Mouse (Mus musculus) yolk sac, embryonic 10.5 days (tissue): ENCODE measurements at regions not wholly inside any gene's neighbourhood (a gene's known extent, or its start where the extent isn't known, plus 50 kb on each side); places are given as distances from the start of the nearest gene placed in this dataset.

Source experiments
- DNase-seq: peaks from one replicate; pipeline ENCODE4 v3.0.0-alpha.2; 2017; ENCODE audit warnings: low spot score

DNA sequence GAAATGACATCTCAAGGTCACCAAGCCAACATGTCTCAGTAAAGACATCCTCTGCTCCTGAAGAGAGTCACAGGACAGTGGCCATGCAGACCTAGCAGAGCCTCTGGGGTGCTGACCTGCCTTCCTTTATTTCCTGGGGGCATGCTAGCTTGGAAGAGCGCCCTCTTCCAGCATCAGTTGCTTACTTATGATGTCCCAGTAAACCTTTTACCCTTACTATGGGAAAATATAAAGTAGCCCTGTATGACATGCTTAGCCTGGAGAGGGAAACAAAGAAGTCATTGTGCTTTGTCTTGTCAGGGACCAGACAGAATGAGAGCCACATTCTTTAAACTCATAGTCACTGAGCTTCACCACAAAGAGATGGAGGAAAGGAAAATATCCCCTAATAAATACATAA lies 82.9 kb downstream of the Postn start:
- no peak for DNase-seq

DNA sequence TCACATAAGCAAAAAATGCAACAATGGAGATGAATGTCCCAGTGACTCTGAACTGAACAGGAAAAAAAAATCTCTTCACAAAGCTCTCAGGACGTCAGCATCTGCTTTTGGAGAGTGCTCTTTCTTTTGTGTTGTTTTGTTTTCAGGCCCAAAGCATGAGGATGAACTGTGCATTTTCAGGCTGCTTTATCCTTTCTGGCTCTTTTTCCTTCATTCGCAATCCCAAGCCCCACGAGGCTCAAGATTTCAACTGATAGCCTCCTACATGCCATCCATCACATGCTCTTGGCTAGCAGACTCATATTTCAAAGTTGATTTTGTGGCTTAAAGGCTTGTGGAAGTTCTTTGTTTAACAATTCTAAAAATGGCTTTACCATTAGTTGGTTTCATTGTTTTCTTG lies 86.0 kb downstream of the Postn start:
- DNase-seq = no peak

GRCm38 (mm10) chr3:54457416-54457815 lies 96.5 kb downstream of the Postn start:
- no peak for DNase-seq

- DNase-seq = no peak
Observed at GRCm38 (mm10) chr3:54461366-54461765, 100.5 kb downstream of the Postn start.

DNA sequence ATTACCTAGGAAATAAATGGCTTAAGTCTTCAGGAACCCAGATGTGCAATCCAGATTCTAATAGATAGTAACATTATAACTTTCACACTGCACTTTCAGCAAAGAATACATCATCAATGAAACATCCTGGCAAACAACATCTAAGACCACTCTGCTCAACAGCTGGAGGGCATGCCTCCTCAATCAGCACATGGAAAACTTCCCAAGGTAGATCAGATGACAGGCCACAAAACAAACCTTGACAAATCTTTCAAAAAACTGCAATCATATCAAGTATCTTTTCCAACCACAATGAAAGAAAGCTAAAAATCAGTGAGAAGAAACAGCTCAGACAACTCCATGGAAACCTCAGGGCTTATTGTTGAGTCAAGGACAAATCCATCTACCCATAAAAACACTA lies 105.2 kb downstream of the Postn start:
- no peak for DNase-seq

DNA sequence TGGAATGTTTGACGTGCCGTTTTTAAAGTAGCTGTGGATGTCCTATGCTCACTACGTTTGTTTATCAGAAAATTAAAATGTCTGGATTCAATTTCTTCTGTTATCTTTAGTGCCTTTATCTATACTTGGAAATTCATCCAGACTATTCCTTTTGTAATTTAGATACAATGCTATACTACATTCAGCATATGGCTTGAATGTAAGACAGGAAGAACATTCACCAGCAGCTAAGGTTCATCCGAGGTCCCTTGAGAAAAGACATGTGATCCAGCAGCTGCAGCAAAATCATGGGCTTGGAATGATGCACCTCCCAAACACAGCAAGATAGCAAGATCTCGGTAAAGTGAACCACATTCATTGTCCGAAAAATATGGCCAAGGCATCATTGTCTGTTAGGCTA lies 113.3 kb downstream of the Postn start:
- DNase-seq = no peak

DNA sequence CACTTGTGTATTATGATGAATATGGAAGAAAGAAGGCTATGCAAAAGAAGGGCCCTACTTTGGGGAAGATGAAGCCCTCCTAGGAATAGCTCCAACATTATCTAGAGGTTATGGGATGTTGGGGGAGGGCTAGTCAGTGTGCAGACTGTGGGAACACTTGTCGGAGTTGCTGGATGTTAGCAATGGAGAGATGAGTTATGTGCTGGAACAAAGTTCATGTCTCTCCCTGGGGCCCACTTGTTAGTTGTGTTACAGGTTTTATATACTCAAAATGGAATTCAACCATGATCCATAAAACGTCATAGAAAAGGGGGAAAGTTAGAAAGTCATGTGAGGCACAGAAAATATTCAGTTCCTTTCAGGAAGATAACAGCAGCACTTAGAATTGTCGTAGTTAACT lies 115.0 kb downstream of the Postn start:
- DNase-seq = no peak

GRCm38 (mm10) chr3:54477986-54478385 lies 117.1 kb downstream of the Postn start:
- no peak for DNase-seq

DNA sequence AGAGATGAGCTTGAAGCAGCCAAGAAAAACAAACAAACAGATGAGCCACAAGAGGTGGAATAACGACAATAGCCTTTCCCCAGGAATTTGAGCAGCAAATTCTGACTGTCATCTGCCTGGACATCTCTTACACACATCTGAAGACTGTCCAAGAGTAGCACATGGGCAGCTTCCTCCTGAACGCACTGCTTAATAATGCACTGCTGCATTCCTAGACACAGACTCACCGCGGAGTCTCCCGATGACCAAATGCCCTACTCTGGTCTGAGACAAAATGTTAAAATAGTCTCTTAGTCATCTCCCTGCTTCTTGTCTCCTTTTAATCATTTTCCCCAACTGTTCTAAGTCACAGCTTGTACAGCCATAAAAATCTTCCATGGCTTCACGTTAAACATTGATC lies 119.3 kb downstream of the Postn start:
- no peak for DNase-seq

- no peak for DNase-seq
Observed at GRCm38 (mm10) chr3:54487346-54487745, 126.4 kb downstream of the Postn start.

DNA sequence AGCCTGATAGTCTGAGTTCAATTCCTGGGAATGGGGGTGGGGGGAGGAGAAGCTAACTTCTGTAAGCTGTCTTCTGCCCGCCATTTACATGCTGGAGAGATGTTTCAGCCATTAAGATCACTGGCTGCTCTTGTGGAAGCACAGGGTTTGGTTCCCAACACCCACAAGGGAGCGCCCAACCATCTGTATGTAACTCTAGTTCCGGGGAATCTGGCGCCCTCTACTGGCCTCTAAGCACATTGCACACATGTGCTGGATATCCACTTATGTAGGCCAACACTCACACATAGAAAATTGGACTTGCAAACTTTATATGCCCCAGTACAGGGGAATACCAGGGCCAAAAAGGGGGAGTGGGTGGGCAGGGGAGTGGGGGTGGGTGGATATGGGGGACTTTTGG lies 126.9 kb downstream of the Postn start:
- no peak for DNase-seq

DNA sequence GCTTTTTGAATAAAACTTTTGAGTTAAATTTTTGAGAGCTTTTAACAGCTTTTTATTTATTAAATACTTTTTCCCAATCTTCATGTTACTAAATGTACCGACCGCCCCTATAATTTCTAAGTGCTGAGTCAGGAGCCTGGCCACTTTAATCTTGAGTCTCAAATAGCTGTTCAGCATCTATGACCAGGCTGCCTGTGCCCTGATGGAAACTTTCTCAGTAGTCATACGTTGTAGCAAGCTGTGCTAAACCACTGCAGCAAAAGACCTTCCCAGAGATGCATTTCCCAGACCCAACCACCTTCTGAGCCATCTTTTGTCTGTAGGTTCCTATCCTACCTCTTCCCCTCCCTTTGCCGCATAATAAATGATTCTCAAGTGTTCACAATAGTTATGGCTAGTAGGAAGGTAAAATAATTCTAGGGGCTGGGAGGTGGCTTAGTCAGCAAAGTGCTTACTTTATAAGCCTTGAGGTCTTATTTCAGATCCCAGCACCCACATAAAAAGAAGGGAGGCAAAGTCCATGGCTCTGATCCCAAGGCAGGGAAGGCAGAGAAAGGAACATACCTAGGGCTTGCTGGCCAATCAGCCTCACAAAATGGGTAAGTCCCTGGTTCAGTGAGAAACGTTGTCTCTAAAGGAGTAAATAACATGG lies 129.5 kb downstream of the Postn start:
- no peak for DNase-seq

DNA sequence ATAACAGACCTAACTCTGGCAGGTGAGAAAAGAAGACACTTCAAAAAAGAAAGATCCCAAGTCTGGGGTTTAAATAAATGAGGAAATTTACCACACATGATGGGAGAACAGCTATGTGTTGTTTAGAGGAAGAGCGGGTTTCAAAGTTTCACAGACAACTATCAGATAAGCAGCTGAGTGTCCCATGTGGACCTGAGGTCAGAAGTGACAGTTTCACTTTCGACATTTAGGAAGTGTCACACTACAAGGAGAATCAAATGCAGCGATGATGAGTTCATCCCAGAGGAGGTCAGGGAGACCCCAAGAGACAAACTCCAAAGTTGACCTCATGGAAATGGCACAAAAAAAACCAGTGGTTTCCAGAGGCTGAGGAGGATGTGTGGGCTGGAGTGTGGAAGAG lies 132.7 kb downstream of the Postn start:
- no peak for DNase-seq

DNA sequence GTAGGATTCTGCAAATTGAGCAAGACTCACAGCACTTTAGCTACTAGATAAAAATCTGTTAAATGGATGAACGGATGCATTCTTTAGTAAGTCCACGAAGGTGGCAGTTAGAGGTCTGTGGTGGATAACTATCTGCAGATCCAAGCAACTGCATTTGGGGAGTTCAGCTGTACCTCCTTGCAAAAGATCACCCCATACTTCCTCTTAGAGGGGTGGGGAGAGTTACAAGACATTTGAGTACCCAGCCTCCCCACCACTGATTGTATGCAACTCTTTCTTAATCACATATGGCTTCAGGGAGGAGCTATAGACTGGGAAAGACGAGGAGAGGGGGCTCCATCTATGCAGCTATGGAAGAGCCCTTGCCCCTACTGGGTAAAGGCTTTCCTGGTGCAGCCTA lies 144.1 kb downstream of the Postn start:
- no peak for DNase-seq

GRCm38 (mm10) chr3:54507575-54507974 lies 146.7 kb downstream of the Postn start:
- no peak for DNase-seq

GRCm38 (mm10) chr3:54508906-54509305 lies 148.0 kb downstream of the Postn start:
- no peak for DNase-seq

GRCm38 (mm10) chr3:54517251-54517650 lies 156.3 kb downstream of the Postn start:
- no peak for DNase-seq

DNA sequence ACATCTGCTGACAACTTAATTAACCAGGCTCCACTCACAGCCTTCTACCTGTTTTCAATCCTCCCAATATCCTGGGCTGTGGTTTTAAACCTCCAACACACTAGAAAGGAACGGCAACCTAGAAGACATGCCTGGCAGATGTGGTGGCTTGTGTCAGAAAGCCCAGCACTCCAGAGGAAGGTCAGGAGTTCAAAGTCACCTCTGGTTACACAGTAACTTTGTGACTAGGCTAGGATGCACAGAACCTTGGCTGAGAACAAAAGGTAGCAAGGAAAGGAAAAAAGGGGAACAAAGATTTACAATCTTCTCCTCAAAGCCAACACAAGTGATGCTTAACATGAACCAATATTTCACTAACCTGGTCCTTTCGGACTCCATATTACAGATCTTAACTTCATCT lies 161.8 kb downstream of the Postn start:
- no peak for DNase-seq

- no peak for DNase-seq
Observed at GRCm38 (mm10) chr3:54526618-54527017, 165.7 kb downstream of the Postn start.

DNA sequence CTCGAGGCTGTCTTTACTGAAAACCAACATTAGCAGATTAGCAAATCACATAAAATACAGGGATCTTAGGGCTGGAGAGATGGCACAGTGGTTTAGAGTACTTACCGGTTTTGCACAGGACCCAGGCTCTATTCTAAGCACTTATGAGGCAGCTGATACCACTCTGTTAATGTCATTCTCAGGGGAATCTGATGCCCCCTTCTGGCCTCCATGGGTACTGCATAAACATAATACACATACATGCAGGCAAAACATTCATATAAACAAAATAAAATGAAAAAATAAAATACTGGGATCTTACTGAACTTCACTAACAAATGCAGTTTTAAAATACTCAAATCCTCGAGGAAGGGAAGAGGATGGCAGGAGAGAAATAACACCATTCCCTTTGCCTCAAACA lies 164.3 kb upstream of the Supt20 start:
- DNase-seq = no peak

- DNase-seq = no peak
Observed at GRCm38 (mm10) chr3:54530251-54530650, 162.4 kb upstream of the Supt20 start.

- DNase-seq = no peak
Observed at GRCm38 (mm10) chr3:54535361-54535760, 157.2 kb upstream of the Supt20 start.

- DNase-seq = no peak
Observed at GRCm38 (mm10) chr3:54538055-54538454, 154.6 kb upstream of the Supt20 start.

GRCm38 (mm10) chr3:54540540-54541080 lies 152.0 kb upstream of the Supt20 start:
- DNase-seq = no peak
